Mouse (Mus musculus) v-Abl transformed pro-B cells (cell line): Measurements from ENCODE around the gene Upp2.

Experiments
- in situ Hi-C, 2 experiments: fragments of 400-800 bp; cut with MboI; formaldehyde crosslinking; loops; one replicate each; pipeline ENCODE4 v1.15.1; 2025; ENCODE audit not compliant: unreplicated experiment in 2 of 2

Gene Upp2

GRCm38 (mm10) chr2:58737192-58737820 is 170.2 kb downstream of the Upp2 start:
- in situ Hi-C loops = no loop called here

- in situ Hi-C loops = no loop called here
Observed at GRCm38 (mm10) chr2:58741213-58741612, 174.1 kb downstream of the Upp2 start.

- in situ Hi-C loops = no loop called here
Observed at GRCm38 (mm10) chr2:58742026-58742425, 174.9 kb downstream of the Upp2 start.

GRCm38 (mm10) chr2:58743446-58743845 is 176.3 kb downstream of the Upp2 start:
- in situ Hi-C loops = no loop called here

GRCm38 (mm10) chr2:58747483-58748229 is 180.6 kb downstream of the Upp2 start:
- in situ Hi-C loops = no loop called here

- in situ Hi-C loops = no loop called here
Observed at GRCm38 (mm10) chr2:58748296-58748695, 181.2 kb downstream of the Upp2 start.

GRCm38 (mm10) chr2:58752891-58753290 is 185.8 kb downstream of the Upp2 start:
- in situ Hi-C loops = no loop called here

GRCm38 (mm10) chr2:58754736-58755135 is 187.6 kb downstream of the Upp2 start:
- in situ Hi-C loops = no loop called here

- in situ Hi-C loops = no loop called here
Observed at GRCm38 (mm10) chr2:58758081-58758480, 191.0 kb downstream of the Upp2 start.

- in situ Hi-C loops = no loop called here
Observed at GRCm38 (mm10) chr2:58759676-58760075, 192.6 kb downstream of the Upp2 start.

GRCm38 (mm10) chr2:58765141-58765540 is 198.0 kb downstream of the Upp2 start:
- in situ Hi-C loops = no loop called here

GRCm38 (mm10) chr2:58773833-58774232 is 206.7 kb downstream of the Upp2 start:
- in situ Hi-C loops = no loop called here

GRCm38 (mm10) chr2:58778986-58779495 is 211.9 kb downstream of the Upp2 start:
- in situ Hi-C loops = no loop called here

- in situ Hi-C loops = no loop called here
Observed at GRCm38 (mm10) chr2:58783526-58783925, 216.4 kb downstream of the Upp2 start.

- in situ Hi-C loops = no loop called here
Observed at GRCm38 (mm10) chr2:58786177-58786576, 219.1 kb downstream of the Upp2 start.

- in situ Hi-C loops = no loop called here
Observed at GRCm38 (mm10) chr2:58786681-58787080, 219.6 kb downstream of the Upp2 start.

- in situ Hi-C loops = no loop called here
Observed at GRCm38 (mm10) chr2:58787360-58787759, 220.3 kb downstream of the Upp2 start.

GRCm38 (mm10) chr2:58789934-58790333 is 222.8 kb downstream of the Upp2 start:
- in situ Hi-C loops = no loop called here

GRCm38 (mm10) chr2:58790361-58790760 is 223.3 kb downstream of the Upp2 start:
- in situ Hi-C loops = no loop called here

GRCm38 (mm10) chr2:58794489-58794888 is 227.4 kb downstream of the Upp2 start:
- in situ Hi-C loops = no loop called here

GRCm38 (mm10) chr2:58795432-58795831 is 228.3 kb downstream of the Upp2 start:
- in situ Hi-C loops = no loop called here

- in situ Hi-C loops = no loop called here
Observed at GRCm38 (mm10) chr2:58797506-58797905, 230.4 kb downstream of the Upp2 start.
